Mouse (Mus musculus) ES-E14 (cell line): ENCODE results near the gene Arhgap23.

Experiments used
- ZC3H11A ChIP-seq: IDR thresholded peaks from 2 replicates; pipeline ENCODE4 v1.6.1; 2012; ENCODE audit warnings: low read depth, mild to moderate bottlenecking, inconsistent platforms, low read length, borderline replicate concordance
- ZNF384 ChIP-seq: IDR thresholded peaks from 2 replicates; pipeline ENCODE4 v1.6.1; 2012; ENCODE audit warnings: low read depth, low read length, inconsistent platforms

- TF ChIP-seq ZC3H11A (no peak), ZNF384 (no peak)
These were observed 27.5 kb upstream of the Arhgap23 start for GRCm38 (mm10) chr11:97387811-97388210.
